Mouse (Mus musculus) myocyte (in vitro differentiated cells): ENCODE measurements around the gene Zmat5. TPM values are rescaled to one million over a fixed set of nuclear protein-coding genes. Genes with fewer than 3 reads are reported as not detected.

Source experiments
- H3K27me3 ChIP-seq: one replicate; pipeline ENCODE4 v1.6.1; 2011; ENCODE audit not compliant: control insufficient read depth, insufficient read depth, insufficient read length
- H3K36me3 ChIP-seq: one replicate; pipeline ENCODE4 v1.6.1; 2011; ENCODE audit not compliant: control insufficient read depth, insufficient read depth
- H3K4me2 ChIP-seq: one replicate; pipeline ENCODE4 v1.6.1; 2011; ENCODE audit warnings: low read depth, control low read depth
- H3K4me3 ChIP-seq: one replicate; pipeline ENCODE4 v1.5.1; 2011; ENCODE audit warnings: mild to moderate bottlenecking, control low read depth, moderate library complexity
- H3K79me2 ChIP-seq: one replicate; pipeline ENCODE4 v1.6.1; 2011; ENCODE audit not compliant: control insufficient read depth, insufficient read depth
- H3ac ChIP-seq: one replicate; pipeline ENCODE4 v1.6.1; 2011; ENCODE audit not compliant: control insufficient read depth, insufficient read length
- CEBPB ChIP-seq: IDR thresholded peaks from 2 replicates; pipeline ENCODE4 v1.6.1; 2011; ENCODE audit warnings: mild to moderate bottlenecking, moderate library complexity; ENCODE audit not compliant: poor library complexity, insufficient read depth, severe bottlenecking
- E2F4 ChIP-seq: IDR thresholded peaks from one replicate; pipeline ENCODE4 v1.6.1; 2011; ENCODE audit warnings: mild to moderate bottlenecking, control low read depth, moderate library complexity; ENCODE audit not compliant: insufficient read depth
- MAX ChIP-seq: IDR thresholded peaks from one replicate; pipeline ENCODE4 v1.6.1; 2011; ENCODE audit warnings: low read depth, mild to moderate bottlenecking, control low read depth
- MYOD1 ChIP-seq, 3 experiments: IDR thresholded peaks; one replicate each; pipeline ENCODE4 v1.6.1; 2011; ENCODE audit warnings: control low read depth in 2 of 3, low read depth in 2 of 3, mild to moderate bottlenecking in 2 of 3, moderate library complexity in 1 of 3; ENCODE audit not compliant: insufficient read length in 2 of 3, control insufficient read depth in 1 of 3
- MYOG ChIP-seq, 3 experiments: IDR thresholded peaks; one replicate each; pipeline ENCODE4 v1.6.1; 2011; ENCODE audit warnings: control low read depth in 2 of 3, low read depth in 2 of 3, mild to moderate bottlenecking in 2 of 3; ENCODE audit not compliant: insufficient read length in 2 of 3, control insufficient read depth in 1 of 3, insufficient read depth in 1 of 3
- POLR2A ChIP-seq: IDR thresholded peaks from one replicate; pipeline ENCODE4 v1.6.1; 2011; ENCODE audit warnings: low read depth, mild to moderate bottlenecking, control low read depth, moderate library complexity; ENCODE audit not compliant: insufficient read length
- POLR2AphosphoS2 ChIP-seq: IDR thresholded peaks from one replicate; pipeline ENCODE4 v1.6.1; 2011; ENCODE audit warnings: low read depth, control low read depth; ENCODE audit not compliant: insufficient read length
- REST ChIP-seq: IDR thresholded peaks from one replicate; pipeline ENCODE4 v1.6.1; 2011; ENCODE audit warnings: mild to moderate bottlenecking, control low read depth, moderate library complexity; ENCODE audit not compliant: insufficient read depth, insufficient read length
- SRF ChIP-seq: IDR thresholded peaks from one replicate; pipeline ENCODE4 v1.6.1; 2011; ENCODE audit warnings: low read depth; ENCODE audit not compliant: control insufficient read depth, insufficient read length
- TCF12 ChIP-seq: IDR thresholded peaks from one replicate; pipeline ENCODE4 v1.6.1; 2011; ENCODE audit warnings: mild to moderate bottlenecking, control low read depth; ENCODE audit not compliant: poor library complexity, insufficient read depth, severe bottlenecking
- TCF3 ChIP-seq: IDR thresholded peaks from one replicate; pipeline ENCODE4 v1.6.1; 2011; ENCODE audit warnings: low read depth, control low read depth; ENCODE audit not compliant: insufficient read length
- USF1 ChIP-seq: IDR thresholded peaks from one replicate; pipeline ENCODE4 v1.6.1; 2011; ENCODE audit warnings: low read depth, mild to moderate bottlenecking, control low read depth, moderate library complexity
- polyA plus RNA-seq: library from polyadenylated mRNA; unstranded; fragments of >200 nt; fragmentation: generic; extraction: Trizol; gene quantifications from one replicate; pipeline ENCODE4 v1.2.1, GENCODE M21; 2012; ENCODE audit warnings: missing spikeins

The Zmat5 gene
- polyA plus RNA-seq, 1 experiment, result 57.4 TPM

DNA sequence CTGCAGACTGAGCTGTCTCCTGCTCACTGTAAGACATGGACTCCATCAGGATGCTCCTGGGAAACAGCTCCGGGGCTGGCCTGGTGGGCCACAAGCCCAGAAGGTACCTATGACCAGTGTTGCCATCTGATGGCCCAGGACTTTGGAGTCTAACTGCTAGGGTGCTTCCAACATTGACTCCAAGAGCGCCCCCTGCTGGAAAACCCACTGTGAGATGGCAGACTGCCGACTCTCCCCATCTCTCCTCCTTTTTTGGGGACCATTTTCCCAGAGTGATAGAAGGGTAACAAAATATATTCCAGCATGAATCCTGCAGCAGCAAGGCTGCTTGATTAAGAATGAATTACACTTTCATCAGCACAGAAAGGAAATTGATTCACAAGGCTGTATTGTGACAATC is 68.4 kb downstream of the Zmat5 start:
- Histone ChIP-seq H3K27me3 (no peaks in the 10 kb centered on the region), H3ac (no peak overlapping the region), H3K79me2 (no peaks in the 10 kb centered on the region), H3K4me2 (no peak overlapping the region), H3K4me3 (no peak overlapping the region), H3K36me3 (peaks cover 4% of the 10 kb centered on the region)
- TF ChIP-seq USF1 (no peak), CEBPB (no peak), TCF12 (no peak), TCF3 (no peak), MYOG (IDR thresholded peaks at IDR 0.05; ENCODE audit: control insufficient read depth in 1 of 3, insufficient read depth in 1 of 3, insufficient read length in 2 of 3, low read depth in 2 of 3) (no peak), MAX (no peak), REST (no peak), POLR2A (no peak), POLR2AphosphoS2 (no peak), SRF (no peak), E2F4 (no peak), MYOD1 (IDR thresholded peaks at IDR 0.05; ENCODE audit: control insufficient read depth in 1 of 3, insufficient read length in 2 of 3, low read depth in 2 of 3) (no peak)

DNA sequence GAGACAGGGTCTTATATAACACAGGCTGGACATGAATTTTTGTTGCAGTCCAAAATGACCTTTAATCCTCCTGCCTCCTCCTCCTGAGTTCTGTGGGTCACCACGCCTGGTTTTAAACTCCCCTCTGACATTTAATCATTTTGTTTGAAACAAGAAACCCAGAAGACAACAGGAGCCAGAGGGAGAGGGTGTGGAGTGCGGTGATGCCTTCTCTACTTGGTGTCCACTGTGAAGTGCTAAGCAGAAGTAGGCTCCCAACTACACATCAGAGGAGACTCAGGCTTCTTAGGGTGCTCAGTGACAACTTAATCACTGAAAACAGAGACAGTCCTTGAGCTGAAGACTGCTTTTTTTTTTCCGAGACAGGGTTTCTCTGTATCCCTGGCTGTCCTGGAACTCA is 76.4 kb downstream of the Zmat5 start:
- no peak overlapping the region for H3ac ChIP-seq
- no peak overlapping the region for H3K4me3 ChIP-seq

DNA sequence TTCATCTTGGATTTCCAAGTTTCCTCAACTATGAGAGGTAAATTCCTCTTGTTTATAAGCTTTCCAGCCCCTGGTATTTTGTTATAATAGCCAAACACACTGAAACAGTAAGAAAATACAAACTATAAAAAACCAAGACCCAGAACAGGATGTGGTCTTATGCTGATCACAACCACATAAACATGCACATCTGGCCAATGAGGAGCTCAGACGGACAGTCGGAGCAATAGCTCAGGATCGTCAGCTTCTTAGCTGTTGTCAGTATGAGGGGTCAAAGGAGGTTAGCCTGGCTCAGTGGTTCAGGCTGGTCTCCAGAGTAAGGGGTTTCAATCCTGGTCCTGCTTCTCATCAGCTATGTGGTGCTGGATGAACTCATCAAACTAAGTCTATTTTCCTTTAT is 78.6 kb downstream of the Zmat5 start:
- H3K4me2 ChIP-seq, result no peak overlapping the region
- no peaks in the 10 kb centered on the region for H3K79me2 ChIP-seq
- peaks cover 27% of the 10 kb centered on the region for H3K36me3 ChIP-seq
- no peak overlapping the region for H3ac ChIP-seq
- TF ChIP-seq REST (no peak), POLR2A (no peak), CEBPB (no peak), E2F4 (no peak), TCF3 (no peak), MYOD1 (IDR thresholded peaks at IDR 0.05; ENCODE audit: control insufficient read depth in 1 of 3, insufficient read length in 2 of 3, low read depth in 2 of 3) (no peak), POLR2AphosphoS2 (no peak), SRF (no peak), TCF12 (no peak), MAX (no peak), USF1 (no peak), MYOG (IDR thresholded peaks at IDR 0.05; ENCODE audit: control insufficient read depth in 1 of 3, insufficient read depth in 1 of 3, insufficient read length in 2 of 3, low read depth in 2 of 3) (no peak)
- H3K4me3 ChIP-seq, result no peak overlapping the region
- no peaks in the 10 kb centered on the region for H3K27me3 ChIP-seq

More for the DNA sequence above, 76.4 kb downstream of the Zmat5 start:
- H3K4me2 ChIP-seq, result no peak overlapping the region
- no peak for TF ChIP-seq REST
- TF ChIP-seq USF1, result no peak
- TF ChIP-seq E2F4, result no peak
- TF ChIP-seq MYOD1 (IDR thresholded peaks at IDR 0.05; ENCODE audit: control insufficient read depth in 1 of 3, insufficient read length in 2 of 3, low read depth in 2 of 3), result no peak
- TF ChIP-seq TCF3, result no peak
- no peak for TF ChIP-seq MYOG (IDR thresholded peaks at IDR 0.05; ENCODE audit: control insufficient read depth in 1 of 3, insufficient read depth in 1 of 3, insufficient read length in 2 of 3, low read depth in 2 of 3)
- no peak for TF ChIP-seq POLR2A
- no peak for TF ChIP-seq TCF12
- TF ChIP-seq MAX, result no peak
- no peak for TF ChIP-seq POLR2AphosphoS2
- no peak for TF ChIP-seq CEBPB
- no peak for TF ChIP-seq SRF
- no peaks in the 10 kb centered on the region for H3K79me2 ChIP-seq
- H3K27me3 ChIP-seq, result no peaks in the 10 kb centered on the region
- peaks cover 21% of the 10 kb centered on the region for H3K36me3 ChIP-seq

DNA sequence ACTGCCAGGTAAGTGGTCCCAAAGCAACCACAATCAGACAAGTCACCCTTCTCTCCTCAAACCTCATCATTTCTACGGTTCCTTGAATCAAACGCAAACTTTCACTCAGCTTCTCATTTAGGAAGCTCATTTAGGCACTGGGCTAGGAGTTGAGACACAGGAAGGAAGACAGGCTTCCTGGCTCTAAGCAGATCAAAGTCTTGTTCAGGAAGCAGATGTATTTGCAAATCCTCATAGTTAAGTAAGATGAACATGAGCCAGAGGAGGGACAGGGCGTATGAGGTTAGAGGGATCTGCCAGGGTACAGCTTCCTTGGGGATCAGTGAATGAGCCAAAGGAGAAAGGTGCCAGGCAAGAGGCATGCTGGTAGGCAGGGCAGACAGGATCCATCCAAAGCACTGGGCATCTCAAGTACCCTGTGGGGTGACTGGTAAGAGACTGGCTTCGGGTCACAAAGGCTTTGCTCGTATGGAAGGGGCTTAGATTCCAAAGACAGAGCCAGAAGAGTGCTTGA is 80.2 kb downstream of the Zmat5 start:
- TF ChIP-seq TCF3 (no peak), E2F4 (no peak), MYOG (IDR thresholded peaks at IDR 0.05; ENCODE audit: control insufficient read depth in 1 of 3, insufficient read depth in 1 of 3, insufficient read length in 2 of 3, low read depth in 2 of 3) (no peak), TCF12 (no peak), POLR2AphosphoS2 (no peak), MAX (no peak), USF1 (no peak), CEBPB (no peak), REST (no peak), POLR2A (no peak), SRF (no peak)
- Histone ChIP-seq H3K79me2 (no peaks in the 10 kb centered on the region), H3ac (no peak overlapping the region), H3K4me3 (no peak overlapping the region), H3K4me2 (no peak overlapping the region), H3K27me3 (no peaks in the 10 kb centered on the region), H3K36me3 (peaks cover 15% of the 10 kb centered on the region)

Other genes starting within 250 kb of the Zmat5 start
- gene Mtmr3, start 109.8 kb upstream of the Zmat5 start, polyA plus RNA-seq, result 26.9 TPM
- not detected for gene Gm11032, start 84.6 kb upstream of the Zmat5 start, polyA plus RNA-seq
- 57.6 TPM for gene Ascc2, start 66.9 kb upstream of the Zmat5 start, polyA plus RNA-seq
- gene Uqcr10, start 336 bp upstream of the Zmat5 start, polyA plus RNA-seq, result 1,278 TPM
- 0.08 TPM for gene Cabp7, start 42.1 kb downstream of the Zmat5 start, polyA plus RNA-seq
- 51.1 TPM for gene Nf2, start 144.9 kb downstream of the Zmat5 start, polyA plus RNA-seq
- 7.2 TPM for gene Nipsnap1, start 169.3 kb downstream of the Zmat5 start, polyA plus RNA-seq
- 57.9 TPM for gene Thoc5, start 190.6 kb downstream of the Zmat5 start, polyA plus RNA-seq
- gene Nefh, start 243.4 kb downstream of the Zmat5 start, polyA plus RNA-seq, result 0.04 TPM